Comparison of ENCODE assay signal across 12 mouse cellular contexts in the genomic region with DNA sequence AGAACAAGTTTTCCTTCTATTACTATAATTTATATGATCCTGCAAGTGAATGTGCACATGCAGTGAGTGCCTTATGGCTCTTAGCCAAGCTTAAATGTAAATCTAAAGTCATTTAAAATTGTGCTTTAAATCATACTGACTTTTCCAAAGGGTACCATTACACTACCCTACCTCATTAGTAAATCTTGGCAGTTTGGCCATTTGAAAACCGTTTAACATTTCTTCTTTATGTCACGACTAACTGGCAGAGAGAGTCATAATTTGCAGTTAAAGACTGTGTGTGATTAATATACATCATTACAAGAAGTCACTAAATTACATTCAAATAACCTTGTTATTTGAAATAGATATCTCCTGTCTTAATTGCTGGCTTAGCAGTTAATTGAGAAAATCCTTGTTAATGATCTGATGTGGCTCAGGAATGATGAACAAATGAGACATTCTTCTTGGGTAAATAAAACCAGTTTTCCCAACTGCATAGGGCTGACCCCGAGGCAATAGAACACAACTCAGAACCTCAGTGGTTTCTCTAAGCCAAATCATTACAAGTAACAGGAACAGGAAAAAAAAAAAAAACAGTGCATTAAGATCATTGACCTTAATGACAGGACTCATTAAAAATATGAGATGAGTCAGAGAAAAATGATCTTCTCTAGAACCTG.
"Had no signal": no experiment of that assay in that cellular context is flagged by ENCODE, and none has a peak within 500 bp of the region (broad histone marks: within the 10 kb centered on the region; RNA-seq: fewer than 3 reads in every experiment).

No protein-coding gene starts in this region.

- H3K27me3 ChIP-seq: liver, embryonic 13.5 days had no signal

- H3K36me3 ChIP-seq: liver, embryonic 13.5 days had no signal

- H3K4me3 ChIP-seq: liver, embryonic 13.5 days had no signal

- H3K9me3 ChIP-seq: liver, embryonic 13.5 days had no signal

- DNase-seq: kidney, adult 9 months; kidney, postnatal 14 days; kidney, postnatal 4 days; left cerebral cortex, postnatal 4 days; liver, embryonic 13.5 days; lung, adult 2 months; lung, postnatal 14 days; lung, postnatal 4 days; midbrain, embryonic 14.5 days; thymus, adult 18-20 months; thymus, postnatal 36 days had no signal

- H3K4me2 ChIP-seq: liver, embryonic 13.5 days; midbrain, embryonic 11.5 days had no signal

- H3K9ac ChIP-seq: liver, embryonic 13.5 days had no signal

- H3K27ac ChIP-seq: liver, embryonic 13.5 days had no signal

- H3K4me1 ChIP-seq: liver, embryonic 13.5 days had no signal
